Mouse (Mus musculus) kidney, postnatal 36 days (tissue): ENCODE measurements around the gene Zc3h6.

Source experiments
- DNase-seq, 2 experiments: peaks; one replicate each; pipeline ENCODE4 v3.0.0; 2021 to 2022; ENCODE audit warnings: mixed read lengths in 2 of 2

Zc3h6 gene

GRCm38 (mm10) chr2:129038426-129038936 lies 71.3 kb downstream of the Zc3h6 start:
- DNase-seq = peak in 1 of 2 experiments; percentile 6

- DNase-seq = peak in 1 of 2 experiments; percentile 26
Observed at GRCm38 (mm10) chr2:129038937-129039631, 71.9 kb downstream of the Zc3h6 start.

GRCm38 (mm10) chr2:129040567-129040966 lies 73.4 kb downstream of the Zc3h6 start:
- DNase-seq = peak in 1 of 2 experiments; percentile 52

DNA sequence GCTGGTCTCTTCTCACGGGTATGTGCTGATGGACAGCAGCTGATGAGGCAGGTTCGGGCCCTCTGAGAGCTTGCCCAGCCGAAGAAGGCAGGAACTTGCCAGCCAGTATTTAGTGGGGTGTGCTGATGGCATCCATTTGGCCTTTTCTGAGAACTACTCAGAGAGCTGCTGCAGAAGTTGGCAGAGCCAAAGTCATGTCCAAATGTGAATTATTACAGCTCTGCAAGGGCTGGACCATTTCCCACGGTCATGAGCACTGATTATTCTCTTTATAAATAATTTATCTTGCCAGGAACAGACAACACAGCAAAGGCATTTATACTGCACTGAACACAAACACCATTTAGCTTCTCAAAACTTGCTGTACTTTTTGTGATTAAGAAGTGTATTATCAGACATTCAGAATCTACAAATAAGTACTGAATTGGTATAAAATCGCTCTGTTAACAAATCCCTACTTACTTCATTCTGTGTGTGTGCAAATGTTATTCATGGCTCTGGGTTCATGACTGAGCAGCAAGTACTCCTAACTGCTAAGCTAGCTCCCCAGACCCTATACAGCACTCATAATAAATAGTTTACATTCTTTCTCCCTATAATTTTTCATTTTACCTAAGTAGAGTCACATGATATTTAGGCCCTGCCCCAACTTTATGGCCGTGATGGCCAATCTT lies 79.1 kb downstream of the Zc3h6 start:
- no peak for DNase-seq

DNA sequence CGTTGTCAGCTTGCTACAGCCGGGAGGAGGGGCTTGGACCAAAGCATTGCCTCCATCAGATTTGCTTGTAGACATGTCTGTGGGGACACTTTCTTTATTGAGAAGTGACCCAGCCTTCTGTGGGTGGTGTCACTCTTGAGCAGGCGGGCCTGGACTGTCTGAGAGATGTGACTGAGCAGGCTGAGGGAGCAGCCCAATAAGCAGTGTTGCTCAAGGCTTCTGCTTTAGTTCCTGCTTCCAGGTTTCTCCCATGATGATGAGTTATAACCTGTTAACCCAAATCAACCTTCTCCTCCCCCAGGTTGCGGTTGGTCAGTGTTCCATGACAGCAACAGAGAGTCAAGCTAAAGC lies 79.6 kb downstream of the Zc3h6 start:
- no peak for DNase-seq

- DNase-seq = no peak
Observed at GRCm38 (mm10) chr2:129047811-129048210, 80.6 kb downstream of the Zc3h6 start, which contains the start of gene Vinac1. Gene Vinac1, minus strand, starts transcription at chr2:129048172.

DNA sequence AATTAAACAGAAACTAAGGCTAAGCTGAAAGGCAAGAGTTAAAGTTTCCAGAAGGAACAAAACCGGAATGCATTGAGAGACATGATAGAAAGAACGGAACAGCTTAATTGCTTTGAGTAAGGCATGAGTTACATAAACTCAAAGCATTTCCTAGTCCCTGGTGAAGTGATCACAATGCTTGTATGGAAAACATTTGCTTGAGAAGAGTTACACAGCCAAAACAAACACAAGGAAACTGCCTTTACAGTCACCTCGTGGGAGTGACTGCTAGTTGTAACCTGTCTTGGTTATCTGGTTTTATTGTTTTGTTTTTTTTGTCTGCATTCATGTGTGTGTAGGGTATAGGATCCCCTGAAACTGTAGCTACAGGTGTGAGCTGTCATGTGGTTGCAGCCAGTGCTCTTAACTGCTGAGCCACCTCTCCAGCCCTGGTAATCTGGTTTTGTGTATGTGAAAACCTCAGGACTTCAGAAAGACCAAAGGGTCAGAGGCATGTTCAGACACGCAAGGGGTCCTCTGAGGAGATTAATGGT lies 85.3 kb downstream of the Zc3h6 start:
- DNase-seq = no peak

DNA sequence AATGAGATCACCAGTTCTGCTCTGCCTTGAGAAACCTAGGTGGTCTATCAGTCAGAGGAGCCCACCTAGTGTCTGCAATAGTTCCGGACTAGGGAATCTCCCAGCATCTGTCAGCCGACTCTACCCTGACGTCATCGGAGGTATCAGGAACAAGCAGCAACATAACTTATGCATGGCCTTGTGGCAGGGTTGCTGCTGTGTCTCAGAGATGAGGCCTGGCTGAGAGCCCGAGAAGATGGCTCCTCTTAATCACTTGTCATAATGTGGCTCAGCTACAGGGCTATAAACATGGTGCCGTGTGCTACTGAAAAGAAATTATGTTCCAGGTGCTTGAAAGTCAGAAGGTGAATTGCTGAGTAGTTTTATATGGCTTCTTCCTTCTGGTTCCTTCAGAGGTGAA lies 88.5 kb downstream of the Zc3h6 start:
- DNase-seq = no peak

DNA sequence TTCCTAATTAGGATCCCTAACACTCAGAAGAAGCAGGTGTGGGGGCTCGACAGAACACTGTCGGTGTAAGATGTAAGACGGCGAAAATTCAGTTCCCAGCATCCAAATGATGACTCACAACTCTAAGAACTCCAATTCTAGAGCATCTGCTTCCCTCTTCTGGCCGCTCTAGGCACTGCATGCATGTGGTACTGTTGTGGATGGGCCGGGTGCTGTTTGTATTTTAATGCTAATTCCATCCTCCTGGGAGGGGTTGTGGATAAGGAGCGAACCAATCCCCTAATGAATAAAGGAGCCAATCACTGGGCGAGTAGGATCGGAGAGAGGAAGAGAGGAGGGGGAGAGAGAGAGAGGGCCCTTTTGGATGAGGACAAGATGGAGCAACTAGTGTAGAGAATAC lies 89.4 kb downstream of the Zc3h6 start:
- peak in 1 of 2 experiments; percentile 54 for DNase-seq

- DNase-seq = no peak
Observed at GRCm38 (mm10) chr2:129057256-129057655, 90.1 kb downstream of the Zc3h6 start.

DNA sequence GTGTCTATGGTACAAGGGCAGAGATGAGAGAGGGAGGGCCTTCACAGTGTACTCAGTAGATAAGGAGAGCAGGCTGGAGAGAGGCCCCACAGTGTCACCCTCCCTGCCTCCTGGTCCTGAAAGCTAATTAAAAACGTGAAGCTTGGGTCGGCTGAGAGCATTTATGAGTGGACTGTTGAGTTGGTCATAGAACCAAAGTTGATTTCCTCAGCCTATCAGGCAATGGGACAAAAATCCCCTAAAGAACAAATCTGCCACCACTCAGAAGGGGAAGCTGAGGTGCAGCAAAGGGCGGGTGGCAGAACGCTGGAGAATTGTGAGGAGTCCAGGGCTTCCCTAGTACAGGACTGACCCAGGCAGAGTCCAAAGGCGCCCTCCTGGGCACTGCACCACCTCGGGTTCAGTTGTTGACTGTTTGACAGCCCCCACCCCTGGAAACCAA lies 90.7 kb downstream of the Zc3h6 start:
- DNase-seq = no peak

GRCm38 (mm10) chr2:129061456-129062059 lies 94.4 kb downstream of the Zc3h6 start:
- no peak for DNase-seq

DNA sequence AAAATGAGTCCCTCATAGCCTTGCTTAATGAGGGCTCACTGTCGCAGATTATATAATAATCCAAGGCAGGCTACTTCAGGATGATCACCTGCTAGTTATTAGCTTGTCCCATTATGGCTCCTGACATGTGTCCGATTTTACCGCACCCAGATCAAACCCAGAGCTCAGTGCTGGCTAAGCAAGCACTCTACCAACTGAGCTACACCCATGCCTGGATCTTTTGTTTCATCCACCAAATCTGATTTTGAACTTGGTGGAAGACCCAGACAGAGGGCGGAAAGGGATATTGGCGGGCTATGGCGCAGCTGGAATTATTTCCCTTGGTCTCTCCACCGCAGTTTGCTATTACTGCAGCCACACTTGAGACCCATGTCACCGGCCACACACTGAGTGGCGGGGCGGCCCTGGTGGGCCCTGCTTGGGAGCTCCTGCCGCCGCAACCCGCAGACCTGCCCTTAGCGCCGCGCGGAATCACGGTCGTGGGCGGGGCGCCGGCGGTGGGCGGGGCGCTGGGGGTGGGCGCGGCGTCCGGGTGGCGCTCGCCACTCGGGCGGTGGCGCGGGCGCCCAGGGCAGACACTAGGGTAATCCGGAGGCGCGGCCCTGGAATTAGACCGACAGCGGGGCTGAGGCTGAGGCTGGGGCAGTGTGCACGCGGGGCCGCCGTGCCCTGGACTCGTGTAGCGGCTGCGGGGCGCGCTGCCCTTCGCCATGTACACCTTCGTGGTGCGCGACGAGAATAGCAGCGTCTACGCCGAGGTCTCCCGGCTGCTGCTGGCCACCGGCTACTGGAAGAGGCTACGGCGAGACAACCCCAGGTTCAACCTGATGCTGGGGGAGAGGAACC lies 98.5 kb downstream of the Zc3h6 start, which contains the start of gene Ttl:
Gene Ttl (plus strand): TSS at position 506 of the 846 bp plus-strand sequence.
- peak; percentile 83 to 91 for DNase-seq

DNA sequence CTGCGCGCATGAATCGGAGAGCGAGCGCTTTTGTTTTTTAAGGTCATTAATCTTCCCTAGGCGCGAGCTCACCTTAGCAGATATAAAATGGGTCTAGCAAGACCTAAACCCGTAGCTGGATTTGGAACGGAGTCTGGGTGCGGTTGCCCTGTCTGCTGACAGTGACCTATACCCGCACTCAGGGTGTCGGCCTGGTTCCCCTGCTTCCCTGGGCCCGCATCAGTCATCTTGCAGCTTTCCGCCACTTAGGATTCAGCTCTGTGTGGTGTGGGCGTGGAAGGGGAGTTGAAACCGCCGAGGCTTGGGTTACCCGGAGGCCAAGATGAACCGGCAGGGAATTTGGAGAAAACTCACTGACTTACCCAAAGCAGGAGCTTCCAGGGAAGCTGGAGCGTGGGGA lies 99.1 kb downstream of the Zc3h6 start:
- peak; percentile 40 to 57 for DNase-seq
